Mouse (Mus musculus) left cerebral cortex, postnatal 36 days (tissue): ENCODE data around the gene Cideb. TPM values are rescaled to one million over a fixed set of nuclear protein-coding genes. Genes with fewer than 3 reads are reported as not detected.

ENCODE experiments used
- total RNA-seq, 2 experiments: library from RNA; stranded (reverse); gene quantifications; 2 replicates each; pipeline ENCODE4 v1.2.3; 2021

The Cideb gene
- total RNA-seq, 2 experiments from 2014 or later, result 2.5 to 3.0 TPM

Other genes starting within 250 kb of the Cideb start
- 100 to 1,000 TPM; 163 to 211 TPM for gene Cpne6, start 248.0 kb downstream of the Cideb start, total RNA-seq
- under 1 TPM; 0.44 to 0.77 TPM for gene Nrl, start 233.5 kb downstream of the Cideb start, total RNA-seq
- gene Pck2, start 218.2 kb downstream of the Cideb start, total RNA-seq, result 10 to 100 TPM; 24.8 to 28.9 TPM
- 10 to 100 TPM; 76.9 to 82.1 TPM for gene Dcaf11, start 198.5 kb downstream of the Cideb start, total RNA-seq
- 1 to 10 TPM in 1 of 2 experiments, not detected in 1; 1.0 TPM for gene A730061H03Rik, start 198.1 kb downstream of the Cideb start, total RNA-seq
- not detected for gene Fitm1, start 182.8 kb downstream of the Cideb start, total RNA-seq
- gene Psme1, start 180.3 kb downstream of the Cideb start, total RNA-seq, result 10 to 100 TPM; 41.9 to 50.1 TPM
- 10 to 100 TPM; 49.0 to 52.7 TPM for gene Emc9, start 173.2 kb downstream of the Cideb start, total RNA-seq
- 10 to 100 TPM; 42.3 to 45.4 TPM for gene Psme2, start 167.3 kb downstream of the Cideb start, total RNA-seq
- gene Rnf31, start 166.8 kb downstream of the Cideb start, total RNA-seq, result 10 to 100 TPM; 30.4 to 33.5 TPM
- 10 to 100 TPM in 1 of 2 experiments, 1 to 10 TPM in 1; 9.1 to 11.6 TPM for gene Irf9, start 154.9 kb downstream of the Cideb start, total RNA-seq
- 1 to 10 TPM; 1.6 to 4.4 TPM for gene Rec8, start 140.4 kb downstream of the Cideb start, total RNA-seq
- 100 to 1,000 TPM; 112 to 122 TPM for gene Ipo4, start 122.5 kb downstream of the Cideb start, total RNA-seq
- 1 to 10 TPM in 1 of 2 experiments, under 1 TPM in 1; 0.84 to 4.9 TPM for gene Gm49378, start 120.6 kb downstream of the Cideb start, total RNA-seq
- gene Tm9sf1, start 114.7 kb downstream of the Cideb start, total RNA-seq, result 10 to 100 TPM; 39.0 to 41.9 TPM
- gene Tssk4, start 108.3 kb downstream of the Cideb start, total RNA-seq, result 1 to 10 TPM in 1 of 2 experiments, under 1 TPM in 1; 0.49 to 1.6 TPM
- gene Mdp1, start 98.0 kb downstream of the Cideb start, total RNA-seq, result 10 to 100 TPM; 39.1 to 41.7 TPM
- 10 to 100 TPM; 20.6 to 24.9 TPM for gene Gmpr2, start 86.5 kb downstream of the Cideb start, total RNA-seq
- 100 to 1,000 TPM; 310 to 333 TPM for gene Nedd8, start 86.3 kb downstream of the Cideb start, total RNA-seq
- 10 to 100 TPM; 15.2 to 16.9 TPM for gene Tinf2, start 76.6 kb downstream of the Cideb start, total RNA-seq
- gene Tgm1, start 44.5 kb downstream of the Cideb start, total RNA-seq, result not detected
- 10 to 100 TPM; 50.6 to 50.9 TPM for gene Rabggta, start 36.2 kb downstream of the Cideb start, total RNA-seq
- 10 to 100 TPM; 78.5 to 83.9 TPM for gene Dhrs1, start 12.8 kb downstream of the Cideb start, total RNA-seq
- gene Nop9, start 12.8 kb downstream of the Cideb start, total RNA-seq, result 10 to 100 TPM; 10.5 to 12.5 TPM
- under 1 TPM; 0.20 to 0.67 TPM for gene Ltb4r2, start 3.0 kb upstream of the Cideb start, total RNA-seq
- gene Ltb4r1, start 7.5 kb upstream of the Cideb start, total RNA-seq, result under 1 TPM; 0.29 to 0.59 TPM
- gene Adcy4, start 25.6 kb upstream of the Cideb start, total RNA-seq, result 1 to 10 TPM; 3.8 to 8.0 TPM
- gene Ripk3, start 30.4 kb upstream of the Cideb start, total RNA-seq, result under 1 TPM in 1 of 2 experiments, not detected in 1; 0.89 TPM
- gene Nfatc4, start 64.7 kb upstream of the Cideb start, total RNA-seq, result 1 to 10 TPM; 1.8 TPM
- gene Nynrin, start 95.6 kb upstream of the Cideb start, total RNA-seq, result 1 to 10 TPM; 7.9 to 9.5 TPM
- gene Cbln3, start 125.9 kb upstream of the Cideb start, total RNA-seq, result under 1 TPM; 0.29 to 0.49 TPM
- gene Khnyn, start 126.5 kb upstream of the Cideb start, total RNA-seq, result 10 to 100 TPM; 11.4 to 12.7 TPM
- gene Sdr39u1, start 141.8 kb upstream of the Cideb start, total RNA-seq, result 100 to 1,000 TPM in 1 of 2 experiments, 10 to 100 TPM in 1; 89.7 to 104 TPM
- gene Cma1, start 186.2 kb upstream of the Cideb start, total RNA-seq, result not detected
- gene Cma2, start 192.5 kb upstream of the Cideb start, total RNA-seq, result not detected